Mouse (Mus musculus): ENCODE measurements at regions not wholly inside any gene's neighbourhood (a gene's known extent, or its start where the extent isn't known, plus 50 kb on each side); places are given as distances from the start of the nearest gene placed in this dataset.

DNA sequence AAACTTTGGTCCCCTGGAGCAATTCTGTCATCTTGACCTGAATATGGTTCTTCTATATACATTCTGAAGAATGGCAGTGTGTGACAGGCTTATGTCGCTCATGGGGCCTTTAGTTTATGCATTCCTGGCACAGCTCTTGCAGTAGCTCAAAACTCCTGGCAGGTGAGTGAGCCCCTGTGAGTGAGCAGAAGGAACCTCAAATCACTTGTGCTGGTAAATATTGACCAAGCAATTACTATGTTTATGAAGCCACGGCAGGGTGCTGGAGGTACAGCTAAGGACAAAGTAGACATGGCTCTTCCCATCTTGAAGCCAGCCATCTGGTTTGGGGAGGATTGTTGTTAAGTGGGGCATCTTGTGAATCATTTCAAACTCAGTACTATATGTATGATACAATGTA lies 79.1 kb upstream of the Klf9 start:
- WGBS = 47% methylated on average over 2 of the region's 2 CpGs
- no peak for ATAC-seq

GRCm38 (mm10) chr19:23062851-23063250 lies 78.2 kb upstream of the Klf9 start:
- 75% methylated on average over 5 of the region's 5 CpGs for WGBS
- Histone ChIP-seq H3K4me3 (ENCODE audit: low read length) (no peak overlapping the region), H3K27me3 (replicated peaks; ENCODE audit: control insufficient read depth, insufficient read depth, low read length) (no peaks in the 10 kb centered on the region), H3K36me3 (ENCODE audit: control insufficient read depth, insufficient read depth, low read length) (no peaks in the 10 kb centered on the region), H3K9me3 (ENCODE audit: control insufficient read depth, low read length) (no peaks in the 10 kb centered on the region), H3K4me1 (ENCODE audit: control insufficient read depth, insufficient read depth, low read length) (peaks cover 9% of the 10 kb centered on the region), H3K9ac (ENCODE audit: low read depth, low read length) (no peak overlapping the region), H3K27ac (ENCODE audit: low read length) (no peak overlapping the region), H3K4me2 (ENCODE audit: low read depth, low read length) (no peak overlapping the region)
- no peak for ATAC-seq

More for the DNA sequence above, 79.1 kb upstream of the Klf9 start:
- no peaks in the 10 kb centered on the region for H3K27me3 ChIP-seq (replicated peaks; ENCODE audit: control insufficient read depth, insufficient read depth, low read length)
- no peaks in the 10 kb centered on the region for H3K9me3 ChIP-seq (ENCODE audit: control insufficient read depth, low read length)
- H3K36me3 ChIP-seq (ENCODE audit: control insufficient read depth, insufficient read depth, low read length) = no peaks in the 10 kb centered on the region
- no peak overlapping the region for H3K9ac ChIP-seq (ENCODE audit: low read depth, low read length)
- H3K4me3 ChIP-seq (ENCODE audit: low read length) = no peak overlapping the region
- H3K4me1 ChIP-seq (ENCODE audit: control insufficient read depth, insufficient read depth, low read length) = peaks cover 12% of the 10 kb centered on the region
- no peak overlapping the region for H3K4me2 ChIP-seq (ENCODE audit: low read depth, low read length)
- no peak overlapping the region for H3K27ac ChIP-seq (ENCODE audit: low read length)

DNA sequence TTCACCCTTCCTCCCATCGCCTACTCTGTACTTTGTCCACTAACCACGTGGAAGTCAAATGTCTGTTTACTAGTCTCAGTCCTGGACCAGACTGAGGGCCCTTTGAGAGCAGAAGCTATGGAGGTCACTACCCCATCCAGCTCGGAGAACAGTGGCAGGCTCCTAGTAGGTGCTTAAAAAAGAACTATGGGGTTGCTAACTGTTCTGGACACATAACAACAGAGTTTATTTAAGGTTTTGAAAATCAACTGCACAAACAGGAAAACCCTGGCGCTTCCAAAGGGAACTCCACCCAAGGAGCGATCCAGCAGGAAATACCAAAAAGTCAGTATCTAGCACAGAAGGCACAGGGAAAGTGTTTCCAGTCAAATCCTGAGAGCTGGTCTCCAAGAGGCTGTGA lies 75.5 kb upstream of the Klf9 start:
- Histone ChIP-seq H3K4me3 (ENCODE audit: low read length) (no peak overlapping the region), H3K27me3 (replicated peaks; ENCODE audit: control insufficient read depth, insufficient read depth, low read length) (no peaks in the 10 kb centered on the region), H3K4me1 (ENCODE audit: control insufficient read depth, insufficient read depth, low read length) (no peaks in the 10 kb centered on the region), H3K27ac (ENCODE audit: low read length) (no peak overlapping the region), H3K9ac (ENCODE audit: low read depth, low read length) (no peak overlapping the region), H3K9me3 (ENCODE audit: control insufficient read depth, low read length) (no peaks in the 10 kb centered on the region), H3K4me2 (ENCODE audit: low read depth, low read length) (no peak overlapping the region), H3K36me3 (ENCODE audit: control insufficient read depth, insufficient read depth, low read length) (no peaks in the 10 kb centered on the region)
- no peak for ATAC-seq
- 65% methylated on average over 5 of the region's 5 CpGs for WGBS

- H3K4me2 ChIP-seq (ENCODE audit: low read depth, low read length) = no peak overlapping the region
- H3K4me1 ChIP-seq (ENCODE audit: control insufficient read depth, insufficient read depth, low read length) = no peaks in the 10 kb centered on the region
- no peaks in the 10 kb centered on the region for H3K9me3 ChIP-seq (ENCODE audit: control insufficient read depth, low read length)
- ATAC-seq = no peak
- no peak overlapping the region for H3K9ac ChIP-seq (ENCODE audit: low read depth, low read length)
- no peaks in the 10 kb centered on the region for H3K27me3 ChIP-seq (replicated peaks; ENCODE audit: control insufficient read depth, insufficient read depth, low read length)
- H3K36me3 ChIP-seq (ENCODE audit: control insufficient read depth, insufficient read depth, low read length) = no peaks in the 10 kb centered on the region
- no peak overlapping the region for H3K4me3 ChIP-seq (ENCODE audit: low read length)
- H3K27ac ChIP-seq (ENCODE audit: low read length) = no peak overlapping the region
- WGBS = 90% methylated on average over 2 of the region's 2 CpGs
These were observed 74.3 kb upstream of the Klf9 start for GRCm38 (mm10) chr19:23066726-23067125.

GRCm38 (mm10) chr19:23068600-23068999 lies 72.4 kb upstream of the Klf9 start:
- no peaks in the 10 kb centered on the region for H3K4me1 ChIP-seq (ENCODE audit: control insufficient read depth, insufficient read depth, low read length)
- no peak for ATAC-seq
- no peak overlapping the region for H3K27ac ChIP-seq (ENCODE audit: low read length)
- no peak overlapping the region for H3K4me3 ChIP-seq (ENCODE audit: low read length)
- H3K27me3 ChIP-seq (replicated peaks; ENCODE audit: control insufficient read depth, insufficient read depth, low read length) = no peaks in the 10 kb centered on the region
- no peak overlapping the region for H3K4me2 ChIP-seq (ENCODE audit: low read depth, low read length)
- no peaks in the 10 kb centered on the region for H3K9me3 ChIP-seq (ENCODE audit: control insufficient read depth, low read length)
- H3K36me3 ChIP-seq (ENCODE audit: control insufficient read depth, insufficient read depth, low read length) = no peaks in the 10 kb centered on the region
- H3K9ac ChIP-seq (ENCODE audit: low read depth, low read length) = no peak overlapping the region
- 77% methylated on average over 3 of the region's 3 CpGs for WGBS

GRCm38 (mm10) chr19:23069656-23070055 lies 71.4 kb upstream of the Klf9 start:
- H3K27me3 ChIP-seq (replicated peaks; ENCODE audit: control insufficient read depth, insufficient read depth, low read length) = no peaks in the 10 kb centered on the region
- H3K9me3 ChIP-seq (ENCODE audit: control insufficient read depth, low read length) = no peaks in the 10 kb centered on the region
- ATAC-seq = no peak
- H3K9ac ChIP-seq (ENCODE audit: low read depth, low read length) = no peak overlapping the region
- H3K4me1 ChIP-seq (ENCODE audit: control insufficient read depth, insufficient read depth, low read length) = no peaks in the 10 kb centered on the region
- H3K4me2 ChIP-seq (ENCODE audit: low read depth, low read length) = no peak overlapping the region
- WGBS = 89% methylated on average over 1 of the region's 1 CpGs
- H3K27ac ChIP-seq (ENCODE audit: low read length) = no peak overlapping the region
- no peak overlapping the region for H3K4me3 ChIP-seq (ENCODE audit: low read length)
- H3K36me3 ChIP-seq (ENCODE audit: control insufficient read depth, insufficient read depth, low read length) = no peaks in the 10 kb centered on the region

GRCm38 (mm10) chr19:23071000-23071399 lies 70.0 kb upstream of the Klf9 start:
- Histone ChIP-seq H3K9ac (ENCODE audit: low read depth, low read length) (no peak overlapping the region), H3K4me3 (ENCODE audit: low read length) (no peak overlapping the region), H3K27ac (ENCODE audit: low read length) (no peak overlapping the region), H3K27me3 (replicated peaks; ENCODE audit: control insufficient read depth, insufficient read depth, low read length) (no peaks in the 10 kb centered on the region), H3K9me3 (ENCODE audit: control insufficient read depth, low read length) (no peaks in the 10 kb centered on the region), H3K4me1 (ENCODE audit: control insufficient read depth, insufficient read depth, low read length) (no peaks in the 10 kb centered on the region), H3K4me2 (ENCODE audit: low read depth, low read length) (no peak overlapping the region), H3K36me3 (ENCODE audit: control insufficient read depth, insufficient read depth, low read length) (no peaks in the 10 kb centered on the region)
- ATAC-seq = no peak
- WGBS = 67% methylated on average over 1 of the region's 1 CpGs

DNA sequence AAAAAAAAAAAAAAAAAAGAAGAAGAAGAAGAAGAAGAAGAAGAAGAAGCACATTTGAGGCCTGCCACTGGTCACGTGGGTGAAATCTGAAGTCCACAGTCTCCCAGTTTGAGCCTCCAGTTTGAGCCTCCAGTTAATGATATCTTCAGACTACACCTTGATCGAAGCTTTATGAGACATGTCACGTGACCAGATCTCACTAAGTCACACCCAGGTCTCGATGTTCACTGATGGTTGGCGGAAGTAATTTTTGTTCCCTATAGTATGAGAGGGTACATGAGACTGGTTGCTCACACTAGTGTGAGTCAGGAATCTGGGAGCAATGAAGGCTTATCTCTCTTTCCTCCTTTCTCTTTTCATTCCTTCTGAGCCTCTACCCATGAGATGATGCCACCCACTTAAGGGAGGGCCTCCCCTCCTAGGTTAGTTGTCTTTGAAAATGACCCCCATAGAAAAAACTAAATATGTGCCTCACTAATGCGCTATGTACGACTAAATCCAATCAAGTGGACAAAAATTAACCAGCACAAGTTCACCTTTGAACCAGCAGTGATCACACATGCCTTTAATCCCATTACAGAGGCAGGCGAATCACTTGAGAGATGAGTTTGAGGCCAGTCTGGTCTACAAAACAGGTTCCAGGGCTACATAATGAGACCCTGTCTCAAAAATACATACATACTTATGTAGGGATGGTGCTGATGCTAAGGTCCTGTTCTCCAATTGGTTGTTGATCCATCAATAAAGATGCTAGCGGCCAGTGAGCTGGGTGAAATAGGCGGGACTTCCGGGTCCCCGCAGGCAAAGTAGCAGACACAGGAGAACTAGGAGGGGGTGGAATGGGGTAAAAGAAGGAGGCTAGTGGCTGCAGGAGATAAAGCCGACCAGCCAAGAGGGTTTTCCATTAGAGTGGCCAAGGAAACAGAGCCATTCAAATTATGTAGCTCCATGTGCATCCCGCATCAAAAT lies 66.1 kb upstream of the Klf9 start:
- Histone ChIP-seq H3K4me1 (ENCODE audit: control insufficient read depth, insufficient read depth, low read length) (no peaks in the 10 kb centered on the region), H3K36me3 (ENCODE audit: control insufficient read depth, insufficient read depth, low read length) (no peaks in the 10 kb centered on the region), H3K4me3 (ENCODE audit: low read length) (no peak overlapping the region), H3K4me2 (ENCODE audit: low read depth, low read length) (no peak overlapping the region), H3K27ac (ENCODE audit: low read length) (no peak overlapping the region), H3K27me3 (replicated peaks; ENCODE audit: control insufficient read depth, insufficient read depth, low read length) (no peaks in the 10 kb centered on the region), H3K9me3 (ENCODE audit: control insufficient read depth, low read length) (no peaks in the 10 kb centered on the region), H3K9ac (ENCODE audit: low read depth, low read length) (no peak overlapping the region)
- WGBS = 88% methylated on average over 14 of the region's 14 CpGs
- no peak for ATAC-seq

DNA sequence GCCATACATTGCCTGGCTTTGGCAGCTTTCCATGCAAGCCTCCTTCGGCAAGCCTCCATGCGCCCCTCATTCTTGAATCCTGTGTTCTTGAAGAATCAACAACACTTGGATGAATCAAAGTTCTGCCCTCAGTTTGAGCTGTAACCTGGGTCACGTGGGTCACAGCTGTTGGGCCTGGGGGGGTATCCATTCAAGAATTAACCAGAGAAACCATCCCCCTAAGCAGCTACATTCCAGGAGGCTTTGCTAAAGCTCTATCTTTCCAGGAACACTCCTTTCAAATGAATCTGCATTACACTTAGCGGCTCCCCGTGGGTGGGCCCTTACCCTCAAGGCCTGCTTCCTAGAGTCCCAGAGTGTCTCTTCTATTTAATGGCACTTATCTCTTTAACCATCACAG lies 65.2 kb upstream of the Klf9 start:
- WGBS = 46% methylated on average over 5 of the region's 5 CpGs
- Histone ChIP-seq H3K9ac (ENCODE audit: low read depth, low read length) (no peak overlapping the region), H3K9me3 (ENCODE audit: control insufficient read depth, low read length) (no peaks in the 10 kb centered on the region), H3K4me1 (ENCODE audit: control insufficient read depth, insufficient read depth, low read length) (no peaks in the 10 kb centered on the region), H3K36me3 (ENCODE audit: control insufficient read depth, insufficient read depth, low read length) (no peaks in the 10 kb centered on the region), H3K27ac (ENCODE audit: low read length) (no peak overlapping the region), H3K4me3 (ENCODE audit: low read length) (no peak overlapping the region), H3K27me3 (replicated peaks; ENCODE audit: control insufficient read depth, insufficient read depth, low read length) (no peaks in the 10 kb centered on the region), H3K4me2 (ENCODE audit: low read depth, low read length) (no peak overlapping the region)
- ATAC-seq = no peak

All from intestine, embryonic 16.5 days (tissue).